Mouse (Mus musculus): Measurements from ENCODE around the gene Nhlrc2. TPM values are rescaled to one million over a fixed set of nuclear protein-coding genes. Genes with fewer than 3 reads are reported as not detected.

Gene Nhlrc2
- total RNA-seq, 4 experiments from 2014 or later = 25.7 to 28.2 (median 27.7) TPM

GRCm38 (mm10) chr19:56621876-56622275 lies 73.8 kb downstream of the Nhlrc2 start:
- DNase-seq (ENCODE audit: low spot score) = no peak

- no peak for DNase-seq (ENCODE audit: low spot score)
Observed at GRCm38 (mm10) chr19:56627881-56628472, 79.9 kb downstream of the Nhlrc2 start.

GRCm38 (mm10) chr19:56629647-56630046 lies 81.6 kb downstream of the Nhlrc2 start:
- DNase-seq (ENCODE audit: low spot score) = no peak

- peak; percentile 15 for DNase-seq (ENCODE audit: low spot score)
Observed at GRCm38 (mm10) chr19:56631017-56631416, 83.0 kb downstream of the Nhlrc2 start.

GRCm38 (mm10) chr19:56631451-56631901 lies 83.4 kb downstream of the Nhlrc2 start:
- DNase-seq (ENCODE audit: low spot score) = peak; percentile 8

GRCm38 (mm10) chr19:56637035-56637683 lies 89.1 kb downstream of the Nhlrc2 start:
- DNase-seq (ENCODE audit: low spot score) = no peak

- DNase-seq (ENCODE audit: low spot score) = no peak
Observed at GRCm38 (mm10) chr19:56637684-56638049, 89.6 kb downstream of the Nhlrc2 start.

GRCm38 (mm10) chr19:56647451-56648120 lies 99.5 kb downstream of the Nhlrc2 start:
- no peak for DNase-seq (ENCODE audit: low spot score)

GRCm38 (mm10) chr19:56651262-56651661 lies 103.2 kb downstream of the Nhlrc2 start:
- DNase-seq (ENCODE audit: low spot score) = no peak

- DNase-seq (ENCODE audit: low spot score) = peak; percentile 18
Observed at GRCm38 (mm10) chr19:56652034-56652962, 104.2 kb downstream of the Nhlrc2 start.

Other genes starting within 250 kb of the Nhlrc2 start
- gene Nrap, start 158.2 kb upstream of the Nhlrc2 start, total RNA-seq (2022) = 100 to 1,000 TPM; 392 to 561 (median 511) TPM
- 10 to 100 TPM; 11.0 to 13.7 (median 12.3) TPM for gene Casp7, start 151.1 kb upstream of the Nhlrc2 start, total RNA-seq (2022)
- gene Plekhs1, start 86.6 kb upstream of the Nhlrc2 start, total RNA-seq (2022) = under 1 TPM in 3 of 4 experiments, not detected in 1; 0.14 to 0.41 (median 0.33) TPM
- gene Dclre1a, start within 50 bp of the Nhlrc2 start, total RNA-seq (2022) = 10 to 100 TPM in 2 of 4 experiments, 1 to 10 TPM in 2; 7.4 to 12.5 (median 10.6) TPM
- gene Adrb1, start 173.9 kb downstream of the Nhlrc2 start, total RNA-seq (2022) = 10 to 100 TPM; 19.4 to 26.8 (median 22.2) TPM

Measured in heart, adult 8-10 months (tissue).